Mouse (Mus musculus) forebrain, embryonic 14.5 days (tissue): ENCODE results near the gene Selplg. TPM values are rescaled to one million over a fixed set of nuclear protein-coding genes. Genes with fewer than 3 reads are reported as not detected.

Source experiments
- ATAC-seq: fragments of 200-750 bp; cut with Nextera tagmentation; 2 replicates; pipeline ENCODE4 v1.8.0; 2017; ENCODE audit warnings: mild to moderate bottlenecking, moderate library complexity
- DNase-seq: peaks from one replicate; pipeline ENCODE4 v3.0.0-alpha.2; 2015; ENCODE audit warnings: low spot score
- H3K27ac ChIP-seq: fragments of 300-500 bp; sonication (generic); 2 replicates; pipeline ENCODE4 v1.5.1; 2014; ENCODE audit warnings: low read depth, mild to moderate bottlenecking, control low read depth, low read length, moderate library complexity
- H3K27me3 ChIP-seq: fragments of 300-500 bp; sonication (generic); replicated peaks from 2 replicates; pipeline ENCODE4 v1.6.1; 2014; ENCODE audit warnings: low read length, control low read depth, mixed read lengths; ENCODE audit not compliant: control insufficient read depth, insufficient read depth
- H3K36me3 ChIP-seq: fragments of 300-500 bp; sonication (generic); 2 replicates; pipeline ENCODE4 v1.6.1; 2014; ENCODE audit warnings: low read length, control low read depth; ENCODE audit not compliant: control insufficient read depth, insufficient read depth
- H3K4me1 ChIP-seq: fragments of 300-500 bp; sonication (generic); 2 replicates; pipeline ENCODE4 v1.6.1; 2014; ENCODE audit warnings: antibody characterized with exemption, low read length, control low read depth; ENCODE audit not compliant: control insufficient read depth, insufficient read depth
- H3K4me2 ChIP-seq: fragments of 300-500 bp; sonication (generic); 2 replicates; pipeline ENCODE4 v1.6.1; 2014; ENCODE audit warnings: mild to moderate bottlenecking, control low read depth, low read length
- H3K4me3 ChIP-seq: fragments of 300-500 bp; sonication (generic); 2 replicates; pipeline ENCODE4 v1.5.1; 2014; ENCODE audit warnings: low read depth, low read length, control low read depth
- H3K9ac ChIP-seq: fragments of 300-500 bp; sonication (generic); 2 replicates; pipeline ENCODE4 v1.6.1; 2014; ENCODE audit warnings: mild to moderate bottlenecking, low read length, control low read depth, moderate library complexity
- H3K9me3 ChIP-seq: fragments of 300-500 bp; sonication (generic); replicated peaks from 2 replicates; pipeline ENCODE4 v1.6.1; 2016; ENCODE audit warnings: low read length, control low read depth, mixed read lengths; ENCODE audit not compliant: control insufficient read depth
- WGBS: fragments of 180-500 bp; shearing (Covaris S2); extraction: QIAGEN DNeasy Blood & Tissue Kit; methylation state at CpG from one replicate; pipeline ENCODE4 v1.1.7; 2014; 5-methylcytosine and 5-hydroxymethylcytosine counted together
- polyA plus RNA-seq: library from polyadenylated mRNA; unstranded; fragments of >200 nt; fragmentation: Nextera tagmentation; extraction: Ambion mirVana; gene quantifications from 2 replicates; pipeline ENCODE4 v1.2.1, GENCODE M21; 2014

Gene Selplg
- polyA plus RNA-seq, 1 experiment from 2014 or later = 1.8 TPM

DNA sequence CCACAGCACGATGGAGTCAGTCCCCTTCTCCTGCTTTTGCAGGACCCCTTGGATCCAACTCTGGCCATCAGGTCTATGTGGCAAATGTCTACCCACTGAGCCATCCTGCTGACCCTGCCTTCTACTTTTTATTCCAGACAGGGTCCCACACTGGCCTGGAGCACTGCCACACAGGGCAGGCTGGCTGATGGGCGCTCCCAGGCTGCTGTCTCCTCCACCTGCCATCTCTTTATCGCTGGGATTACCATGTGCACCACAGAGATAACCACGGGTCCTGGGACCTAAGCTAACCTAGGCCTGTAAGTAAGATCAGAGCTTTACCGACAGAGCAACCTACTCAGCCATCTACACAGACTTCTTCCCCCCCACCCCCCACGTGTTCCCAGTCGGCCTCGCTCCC lies 14.2 kb upstream of the Selplg start:
- WGBS = 90% methylated on average over 8 of the region's 8 CpGs
- Histone ChIP-seq H3K4me2 (no peak overlapping the region), H3K9me3 (no peaks in the 10 kb centered on the region), H3K4me1 (no peaks in the 10 kb centered on the region), H3K27me3 (no peaks in the 10 kb centered on the region), H3K27ac (no peak overlapping the region), H3K4me3 (no peak overlapping the region), H3K9ac (no peak overlapping the region), H3K36me3 (peaks cover 96% of the 10 kb centered on the region)
- DNase-seq (no peak), ATAC-seq (no peak)

DNA sequence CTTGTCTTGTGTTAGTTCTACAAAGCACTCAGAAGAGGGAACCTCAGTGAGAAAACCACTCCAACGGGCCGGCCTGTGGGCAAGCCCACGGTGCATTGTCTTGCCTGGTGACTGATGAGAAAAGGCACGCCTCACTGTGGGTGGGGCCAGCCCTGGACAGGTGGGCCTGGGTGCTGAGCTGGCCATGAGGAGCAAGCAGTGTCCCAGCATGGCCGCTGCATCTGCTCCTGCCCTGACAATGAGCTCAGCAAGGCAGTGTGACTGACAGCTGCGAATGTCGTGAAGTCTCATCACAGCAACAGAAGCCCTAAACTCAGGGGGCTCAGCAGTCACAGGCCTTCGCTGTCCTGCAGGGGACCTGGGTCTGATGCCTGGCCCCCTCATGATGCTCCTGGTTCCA lies 13.2 kb upstream of the Selplg start:
- DNase-seq = no peak
- no peaks in the 10 kb centered on the region for H3K27me3 ChIP-seq
- no peak overlapping the region for H3K4me2 ChIP-seq
- no peak for ATAC-seq
- H3K27ac ChIP-seq = no peak overlapping the region
- H3K36me3 ChIP-seq = peaks cover 93% of the 10 kb centered on the region
- no peak overlapping the region for H3K9ac ChIP-seq
- no peaks in the 10 kb centered on the region for H3K4me1 ChIP-seq
- no peaks in the 10 kb centered on the region for H3K9me3 ChIP-seq
- no peak overlapping the region for H3K4me3 ChIP-seq
- WGBS = 94% methylated on average over 8 of the region's 8 CpGs

DNA sequence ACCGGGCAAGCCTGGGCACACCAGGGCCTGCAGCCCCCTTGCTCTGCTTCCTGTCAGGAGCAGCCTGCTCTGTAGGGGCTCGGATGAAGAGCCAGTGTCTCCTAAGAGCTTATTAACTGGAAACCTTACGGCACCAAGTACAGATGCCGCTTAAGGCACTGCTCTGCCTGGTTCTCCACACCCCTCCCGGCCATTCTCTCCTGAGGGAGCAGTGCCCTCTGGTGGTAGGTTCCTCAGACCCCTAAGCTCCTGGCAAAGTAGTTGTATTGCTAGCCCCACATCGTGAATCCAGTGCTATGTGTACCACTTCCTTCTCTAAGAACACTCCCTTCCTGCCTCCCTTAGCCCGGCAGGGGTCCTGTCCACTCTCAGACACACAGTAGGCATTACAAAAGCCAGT lies 12.3 kb upstream of the Selplg start:
- H3K36me3 ChIP-seq = peaks cover 89% of the 10 kb centered on the region
- H3K27me3 ChIP-seq = no peaks in the 10 kb centered on the region
- DNase-seq (peak; percentile 63), ATAC-seq (0 out of 2 replicates have a peak, but pooled peaks have one; percentile 37)
- H3K9me3 ChIP-seq = no peaks in the 10 kb centered on the region
- H3K4me3 ChIP-seq = no peak overlapping the region
- no peak overlapping the region for H3K4me2 ChIP-seq
- WGBS = 76% methylated on average over 7 of the region's 7 CpGs
- H3K9ac ChIP-seq = no peak overlapping the region
- no peak overlapping the region for H3K27ac ChIP-seq
- no peaks in the 10 kb centered on the region for H3K4me1 ChIP-seq

DNA sequence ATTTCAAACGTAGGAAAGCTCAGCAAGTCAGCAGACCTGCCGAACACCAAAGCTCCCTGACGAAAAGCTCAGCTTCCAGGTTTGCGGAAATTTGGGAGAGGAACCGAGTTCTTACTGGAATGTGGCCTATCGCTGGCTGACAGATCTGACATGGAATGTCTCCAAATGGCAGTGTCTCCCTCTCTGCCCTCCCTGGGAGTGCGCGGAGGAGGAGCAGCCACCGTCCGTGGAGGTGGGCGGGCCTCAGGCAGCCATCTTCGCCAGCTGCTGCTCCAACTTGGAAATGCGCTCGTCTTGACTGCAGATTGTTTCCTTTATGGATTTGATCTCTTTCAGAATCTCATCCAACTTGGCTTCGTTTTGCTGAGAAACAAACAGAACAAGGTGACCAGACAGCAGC lies 11.7 kb upstream of the Selplg start:
- DNase-seq (no peak), ATAC-seq (no peak)
- WGBS = 86% methylated on average over 15 of the region's 15 CpGs
- Histone ChIP-seq H3K9ac (no peak overlapping the region), H3K9me3 (no peaks in the 10 kb centered on the region), H3K27ac (no peak overlapping the region), H3K36me3 (peaks cover 84% of the 10 kb centered on the region), H3K4me2 (no peak overlapping the region), H3K4me3 (no peak overlapping the region), H3K4me1 (no peaks in the 10 kb centered on the region), H3K27me3 (no peaks in the 10 kb centered on the region)

DNA sequence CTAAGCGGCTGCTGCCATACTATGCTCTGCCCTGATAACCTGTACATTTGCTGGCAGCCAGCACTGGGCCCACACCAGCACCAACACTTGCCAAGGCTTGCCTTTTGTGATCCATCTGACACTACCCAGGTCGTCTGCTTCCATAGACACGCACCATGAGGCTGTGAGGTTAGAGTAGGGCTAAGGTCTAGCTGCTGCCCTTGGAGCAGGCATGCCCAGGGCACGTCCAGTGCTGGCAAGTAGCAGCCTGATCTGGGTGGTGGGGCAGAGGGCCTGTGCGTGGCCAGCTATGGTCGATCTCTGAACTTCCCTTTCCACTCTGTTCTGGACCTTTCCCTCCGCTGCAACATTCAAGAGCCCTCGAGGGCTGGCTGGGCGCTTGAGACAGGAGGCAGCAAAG lies 10.5 kb upstream of the Selplg start:
- H3K4me3 ChIP-seq = no peak overlapping the region
- no peaks in the 10 kb centered on the region for H3K9me3 ChIP-seq
- H3K9ac ChIP-seq = no peak overlapping the region
- H3K36me3 ChIP-seq = peaks cover 73% of the 10 kb centered on the region
- ATAC-seq = no peak
- DNase-seq = no peak
- no peaks in the 10 kb centered on the region for H3K4me1 ChIP-seq
- no peak overlapping the region for H3K27ac ChIP-seq
- H3K4me2 ChIP-seq = no peak overlapping the region
- no peaks in the 10 kb centered on the region for H3K27me3 ChIP-seq
- 94% methylated on average over 9 of the region's 9 CpGs for WGBS

DNA sequence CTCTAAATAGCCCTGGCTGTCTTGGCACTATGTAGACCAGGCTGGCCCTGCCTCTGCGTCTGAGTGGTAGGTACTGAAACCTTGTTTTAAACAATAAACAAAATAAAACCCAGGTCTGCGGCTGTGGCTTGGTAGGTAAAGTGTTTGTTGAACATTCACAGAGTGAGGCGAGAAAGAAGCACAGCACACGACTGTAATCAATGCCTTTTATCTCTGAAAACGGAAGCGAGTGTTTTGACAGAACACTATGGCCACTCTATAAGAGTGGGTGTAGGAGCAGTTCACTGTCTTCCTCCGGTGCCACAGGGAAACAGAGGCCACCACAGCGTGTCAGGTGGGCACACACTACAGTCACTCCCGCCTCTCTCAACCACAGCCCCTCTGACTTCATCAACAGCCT lies 9.8 kb upstream of the Selplg start:
- Histone ChIP-seq H3K4me3 (no peak overlapping the region), H3K27ac (no peak overlapping the region), H3K4me1 (no peaks in the 10 kb centered on the region), H3K36me3 (peaks cover 67% of the 10 kb centered on the region), H3K4me2 (no peak overlapping the region), H3K9ac (no peak overlapping the region), H3K9me3 (no peaks in the 10 kb centered on the region), H3K27me3 (no peaks in the 10 kb centered on the region)
- no peak for ATAC-seq
- DNase-seq = no peak
- WGBS = 90% methylated on average over 9 of the region's 9 CpGs

DNA sequence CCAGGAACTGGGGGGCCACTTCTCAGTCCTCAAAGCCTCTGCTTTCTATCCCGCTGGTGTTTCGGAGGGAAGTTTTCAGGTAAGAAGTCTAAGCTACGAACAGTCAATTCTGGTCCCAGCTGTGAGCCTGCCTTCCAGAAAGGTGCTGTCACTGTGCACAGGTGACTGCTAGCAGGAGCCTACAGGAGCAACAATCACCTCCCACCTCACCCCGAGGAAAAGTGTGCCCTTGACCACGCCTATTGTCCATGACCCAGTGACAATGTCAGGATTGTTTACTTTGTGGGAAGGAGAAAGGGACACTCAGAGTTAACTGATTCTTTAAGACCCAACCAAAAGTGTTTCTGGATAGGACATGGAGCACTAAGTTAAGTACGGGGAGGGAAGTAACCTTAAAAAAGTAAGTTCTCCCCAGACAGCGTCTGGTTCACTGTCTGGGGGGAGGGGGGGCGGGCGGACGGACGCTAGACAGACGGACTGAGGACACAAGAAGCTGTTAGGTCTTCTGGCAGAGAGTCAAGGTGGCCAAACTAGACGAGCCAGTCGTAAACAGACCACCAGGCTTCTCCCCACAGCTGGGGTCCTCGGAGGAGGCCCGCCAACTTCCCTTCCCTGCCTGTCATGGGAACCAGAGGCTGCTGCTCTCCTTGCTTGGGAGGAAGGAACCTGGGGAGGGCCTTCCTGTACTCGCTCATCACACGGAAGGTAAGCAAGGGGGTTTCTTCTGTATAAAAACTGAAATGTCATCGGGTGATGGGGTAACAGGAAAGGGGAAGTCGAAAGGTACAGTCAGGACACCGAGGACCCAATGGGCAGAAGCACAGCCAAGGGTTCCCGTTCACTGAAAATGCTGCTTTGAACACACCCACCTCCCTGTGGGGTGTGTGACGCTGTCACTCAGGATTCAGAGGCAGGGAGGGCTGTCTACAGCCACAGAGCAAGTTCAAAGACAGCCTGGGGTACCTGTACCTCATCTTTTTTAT lies 9.1 kb upstream of the Selplg start:
- DNase-seq = no peak
- WGBS = 86% methylated on average over 23 of the region's 23 CpGs

DNA sequence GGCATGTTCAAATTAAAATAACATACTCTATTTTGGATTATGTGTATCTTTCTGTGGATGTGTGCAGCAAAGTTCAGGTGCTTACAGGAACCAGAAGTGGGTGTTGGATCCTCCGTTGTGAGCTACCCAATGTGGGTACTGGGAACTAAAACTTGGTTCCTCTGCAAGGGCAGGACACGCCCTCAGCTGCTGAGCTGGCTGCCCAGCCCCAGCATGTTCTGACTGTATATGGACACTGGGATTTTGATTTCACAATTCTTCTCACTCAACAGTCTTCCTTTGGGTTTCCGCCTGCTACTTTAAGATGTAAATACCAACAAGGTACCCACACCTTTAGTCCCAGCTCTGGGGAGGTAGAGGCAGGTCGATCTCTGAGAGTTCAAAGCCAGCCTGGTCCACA lies 8.0 kb upstream of the Selplg start:
- no peak for ATAC-seq
- Histone ChIP-seq H3K4me2 (no peak overlapping the region), H3K36me3 (peaks cover 49% of the 10 kb centered on the region), H3K4me3 (no peak overlapping the region), H3K9me3 (no peaks in the 10 kb centered on the region), H3K27me3 (no peaks in the 10 kb centered on the region), H3K27ac (no peak overlapping the region), H3K9ac (no peak overlapping the region), H3K4me1 (no peaks in the 10 kb centered on the region)
- 97% methylated on average over 4 of the region's 4 CpGs for WGBS
- no peak for DNase-seq

More for the DNA sequence above, 9.1 kb upstream of the Selplg start:
- H3K4me3 ChIP-seq = no peak overlapping the region
- no peaks in the 10 kb centered on the region for H3K4me1 ChIP-seq
- H3K9ac ChIP-seq = no peak overlapping the region
- no peak for ATAC-seq
- H3K27ac ChIP-seq = no peak overlapping the region
- no peaks in the 10 kb centered on the region for H3K9me3 ChIP-seq
- peaks cover 60% of the 10 kb centered on the region for H3K36me3 ChIP-seq
- H3K4me2 ChIP-seq = no peak overlapping the region
- H3K27me3 ChIP-seq = no peaks in the 10 kb centered on the region

DNA sequence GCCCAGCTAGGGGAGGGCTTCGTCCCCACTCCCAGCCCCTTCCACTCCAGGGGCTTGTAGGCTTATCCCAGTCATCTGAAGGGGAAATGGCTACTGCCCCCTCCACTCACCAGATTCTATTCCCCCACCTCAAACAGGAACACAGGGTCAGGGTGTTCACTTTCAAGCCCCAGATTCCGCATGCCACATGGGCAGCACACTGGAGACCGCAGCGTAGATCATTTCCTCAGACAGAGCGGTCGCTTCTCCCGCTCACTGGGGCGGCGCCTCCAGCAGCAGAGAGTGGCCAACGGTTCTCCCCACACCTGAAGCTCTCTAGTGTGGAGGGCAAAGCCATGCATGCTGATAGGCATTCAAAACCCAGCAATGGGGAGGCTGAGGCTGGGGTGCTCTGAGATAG lies 4.5 kb upstream of the Selplg start:
- H3K27ac ChIP-seq = no peak overlapping the region
- ATAC-seq = no peak
- H3K9me3 ChIP-seq = no peaks in the 10 kb centered on the region
- H3K36me3 ChIP-seq = peaks cover 16% of the 10 kb centered on the region; the same call in 1 of the 2 replicates
- no peak overlapping the region for H3K9ac ChIP-seq
- WGBS = 90% methylated on average over 10 of the region's 10 CpGs
- H3K4me1 ChIP-seq = no peaks in the 10 kb centered on the region
- H3K4me2 ChIP-seq = no peak overlapping the region
- no peak for DNase-seq
- H3K4me3 ChIP-seq = no peak overlapping the region
- no peaks in the 10 kb centered on the region for H3K27me3 ChIP-seq
